Mouse (Mus musculus): ENCODE data around the gene Dcp1a. TPM values are rescaled to one million over a fixed set of nuclear protein-coding genes. Genes with fewer than 3 reads are reported as not detected.
A peak's percentile ranks its signal among the peaks of the same experiment; 100 is the strongest.

Dcp1a gene
- total and polyA plus RNA-seq, 3 experiments = 18.3 to 26.9 (median 20.1) TPM

DNA sequence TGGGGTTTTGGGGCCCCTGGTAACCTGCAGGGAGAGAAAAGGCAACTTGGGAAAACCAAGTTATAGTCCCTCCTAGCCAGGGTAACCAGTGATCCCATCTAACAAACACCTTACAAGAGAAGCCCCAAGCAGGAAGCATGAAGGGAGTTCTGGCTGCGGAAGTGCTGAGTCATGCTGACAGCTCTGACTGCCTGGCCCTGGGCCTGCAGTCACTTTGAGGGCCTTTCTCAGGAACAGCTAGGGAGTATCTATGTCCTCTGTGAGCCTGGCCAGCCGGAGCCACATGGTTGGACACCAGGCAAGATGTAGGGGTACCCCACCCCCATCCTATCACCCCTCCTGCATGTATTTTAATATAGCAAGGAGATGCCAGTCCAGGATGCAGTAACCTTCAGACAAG, 85.1 kb downstream of the Dcp1a start:
- Histone ChIP-seq H3K9ac (ENCODE audit: insufficient read depth, low read depth) (no peak overlapping the region; the same call in 1 of the 2 replicates), H3K79me2 (replicated peaks; ENCODE audit: control insufficient read depth, extremely low read depth, insufficient read depth, poor library complexity, severe bottlenecking) (no peaks in the 10 kb centered on the region), H3K4me1 (ENCODE audit: control insufficient read depth in 1 of 2, insufficient read depth in 2 of 2) (peaks cover 0 to 19% of the 10 kb centered on the region in 2 experiments; a peak in 2 of 4 replicates), H3K4me3 (replicated peaks in 1 of 3; ENCODE audit: low read depth in 2 of 3, low read length in 2 of 3, poor library complexity in 1 of 3) (no peak overlapping the region), H3K4me2 (ENCODE audit: insufficient read depth, low read depth, poor library complexity, severe bottlenecking) (no peak overlapping the region), H3K9me3 (replicated peaks; ENCODE audit: low read length) (no peaks in the 10 kb centered on the region), H3K36me3 (replicated peaks in 1 of 2; ENCODE audit: control insufficient read depth in 1 of 2, insufficient read depth in 1 of 2, low read length in 1 of 2) (peaks cover 69 to 93% of the 10 kb centered on the region in 2 experiments), H3K27me3 (replicated peaks) (no peaks in the 10 kb centered on the region), H3K27ac (ENCODE audit: insufficient read depth, low read depth) (peak overlapping the region; percentile 5; the same call in 1 of the 2 replicates)
- dilution Hi-C loops (cut with MboI; ENCODE audit: extremely low pct_ligation_motif_present, extremely low pct_unique_long_range_greater_than_20kb, low sequenced_read_pairs) (no loop called here), in situ Hi-C loops (cut with MboI; ENCODE audit: low pct_ligation_motif_present, low pct_unique_long_range_greater_than_20kb, low sequenced_read_pairs) (no loop called here)
- TF ChIP-seq ZMIZ1 (IDR thresholded peaks at IDR 0.05; ENCODE audit: low read depth, low read length) = no peak
- peak; percentile 79; the same call in 1 of the 2 replicates for TF ChIP-seq MAFK (IDR thresholded peaks at IDR 0.05; ENCODE audit: insufficient replicate concordance, low read length)
- TF ChIP-seq MAX (IDR thresholded peaks at IDR 0.05; ENCODE audit: low read length) = no peak
- TF ChIP-seq ZC3H11A (IDR thresholded peaks at IDR 0.05; ENCODE audit: low read depth, low read length) = no peak
- TF ChIP-seq SMC3 (IDR thresholded peaks at IDR 0.05; ENCODE audit: low read depth, low read length) = no peak
- TF ChIP-seq HCFC1 (IDR thresholded peaks at IDR 0.05; ENCODE audit: low read depth, low read length) = no peak
- TF ChIP-seq NRF1 (IDR thresholded peaks at IDR 0.05; ENCODE audit: low read depth, low read length) = no peak
- TF ChIP-seq MEF2A (IDR thresholded peaks at IDR 0.05; ENCODE audit: borderline replicate concordance, low read depth, low read length) = no peak
- no peak for DNase-seq (ENCODE audit: extremely low read depth)

DNA sequence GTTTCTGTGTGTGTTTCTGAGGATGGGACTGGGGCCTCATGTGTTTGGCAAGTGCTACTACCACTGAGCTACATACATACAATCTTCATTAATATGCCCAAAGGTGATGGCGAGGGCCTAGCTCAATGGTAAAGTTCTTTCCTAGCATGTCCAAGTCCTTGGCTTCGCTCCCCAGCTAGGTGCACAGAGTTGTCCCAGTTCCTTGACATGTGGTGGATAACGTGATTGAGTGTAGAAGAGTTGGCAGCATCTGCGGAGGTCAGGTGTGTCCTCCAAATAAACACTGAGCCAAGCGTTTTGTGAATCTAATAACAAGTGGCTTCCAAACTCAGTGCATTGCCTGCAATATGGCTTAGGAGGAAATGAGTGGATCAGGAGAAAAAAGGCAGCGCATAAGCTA, 87.0 kb downstream of the Dcp1a start:
- dilution Hi-C loops (cut with MboI; ENCODE audit: extremely low pct_ligation_motif_present, extremely low pct_unique_long_range_greater_than_20kb, low sequenced_read_pairs) = no loop called here
- Histone ChIP-seq H3K27ac (ENCODE audit: insufficient read depth, low read depth) (no peak overlapping the region), H3K4me3 (replicated peaks in 1 of 3; ENCODE audit: low read depth in 2 of 3, low read length in 2 of 3, poor library complexity in 1 of 3) (no peak overlapping the region)

More for the DNA sequence above, 87.0 kb downstream of the Dcp1a start:
- peaks cover 69 to 92% of the 10 kb centered on the region in 2 experiments for H3K36me3 ChIP-seq (replicated peaks in 1 of 2; ENCODE audit: control insufficient read depth in 1 of 2, insufficient read depth in 1 of 2, low read length in 1 of 2)
- no peaks in the 10 kb centered on the region for H3K27me3 ChIP-seq (replicated peaks)
- no peaks in the 10 kb centered on the region for H3K9me3 ChIP-seq (replicated peaks; ENCODE audit: low read length)
- in situ Hi-C loops (cut with MboI; ENCODE audit: low pct_ligation_motif_present, low pct_unique_long_range_greater_than_20kb, low sequenced_read_pairs) = no loop called here
- DNase-seq (ENCODE audit: extremely low read depth) = no peak
- no peak overlapping the region for H3K9ac ChIP-seq (ENCODE audit: insufficient read depth, low read depth)
- H3K4me1 ChIP-seq (ENCODE audit: control insufficient read depth in 1 of 2, insufficient read depth in 2 of 2) = peaks cover 0 to 19% of the 10 kb centered on the region in 2 experiments; a peak in 2 of 4 replicates
- TF ChIP-seq TCF12 (IDR thresholded peaks at IDR 0.05; ENCODE audit: low read depth, low read length) (no peak), RCOR1 (conservative IDR thresholded peaks at IDR 0.05; ENCODE audit: low read depth, low read length) (no peak), SIN3A (IDR thresholded peaks at IDR 0.05; ENCODE audit: low read length) (no peak), USF1 (IDR thresholded peaks at IDR 0.05; ENCODE audit: low read depth, low read length) (no peak), RAD21 (IDR thresholded peaks at IDR 0.05; ENCODE audit: low read depth, low read length) (no peak), JUND (conservative IDR thresholded peaks at IDR 0.05; ENCODE audit: low read depth, low read length) (no peak), SMC3 (IDR thresholded peaks at IDR 0.05; ENCODE audit: low read depth, low read length) (no peak), E2F4 (IDR thresholded peaks at IDR 0.05; ENCODE audit: insufficient replicate concordance, low read depth, low read length) (no peak), NELFE (IDR thresholded peaks at IDR 0.05; ENCODE audit: low read depth, low read length) (no peak), MAZ (IDR thresholded peaks at IDR 0.05; ENCODE audit: low read depth, low read length) (no peak), EP300 (IDR thresholded peaks at IDR 0.05; ENCODE audit: low read length) (no peak), JUN (IDR thresholded peaks at IDR 0.05; ENCODE audit: insufficient read depth, low read depth, low read length) (no peak), POLR2AphosphoS2 (IDR thresholded peaks at IDR 0.05; ENCODE audit: low read depth, low read length) (no peak), MAFK (IDR thresholded peaks at IDR 0.05; ENCODE audit: insufficient replicate concordance, low read length) (no peak), HCFC1 (IDR thresholded peaks at IDR 0.05; ENCODE audit: low read depth, low read length) (no peak), ZMIZ1 (IDR thresholded peaks at IDR 0.05; ENCODE audit: low read depth, low read length) (no peak), MYC (IDR thresholded peaks at IDR 0.05; ENCODE audit: low read depth, low read length) (no peak), MAX (IDR thresholded peaks at IDR 0.05; ENCODE audit: low read length) (no peak), TBP (conservative IDR thresholded peaks at IDR 0.05; ENCODE audit: low read depth, low read length) (no peak)
- no peaks in the 10 kb centered on the region for H3K79me2 ChIP-seq (replicated peaks; ENCODE audit: control insufficient read depth, extremely low read depth, insufficient read depth, poor library complexity, severe bottlenecking)
- no peak overlapping the region for H3K4me2 ChIP-seq (ENCODE audit: insufficient read depth, low read depth, poor library complexity, severe bottlenecking)
